Mouse (Mus musculus) limb, embryonic 14.5 days (tissue): Measurements from ENCODE around the gene A630076J17Rik. TPM values are rescaled to one million over a fixed set of nuclear protein-coding genes. Genes with fewer than 3 reads are reported as not detected.

Source experiments
- ATAC-seq: fragments of 200-750 bp; cut with Nextera tagmentation; 2 replicates; pipeline ENCODE4 v1.8.0; 2017; ENCODE audit warnings: low read depth, moderate number of reproducible peaks, moderate TSS enrichment; ENCODE audit not compliant: low FRiP score
- DNase-seq: peaks from one replicate; pipeline ENCODE4 v3.0.0-alpha.2; 2015; ENCODE audit warnings: low spot score
- H3K27ac ChIP-seq: fragments of 300-500 bp; sonication (generic); replicated peaks from 2 replicates; pipeline ENCODE4 v1.5.1; 2014; ENCODE audit warnings: low read depth, mild to moderate bottlenecking, low read length, moderate library complexity, mixed read lengths
- H3K27me3 ChIP-seq: fragments of 300-500 bp; sonication (generic); 2 replicates; pipeline ENCODE4 v1.6.1; 2014; ENCODE audit warnings: low read length, mixed read lengths; ENCODE audit not compliant: control insufficient read depth, insufficient read depth
- H3K36me3 ChIP-seq: fragments of 300-500 bp; sonication (generic); 2 replicates; pipeline ENCODE4 v1.6.1; 2014; ENCODE audit warnings: mild to moderate bottlenecking, low read length, moderate library complexity, mixed read lengths; ENCODE audit not compliant: control insufficient read depth, insufficient read depth
- H3K4me1 ChIP-seq: fragments of 300-500 bp; sonication (generic); 2 replicates; pipeline ENCODE4 v1.6.1; 2014; ENCODE audit warnings: antibody characterized with exemption, low read length, mixed read lengths; ENCODE audit not compliant: control insufficient read depth, insufficient read depth
- H3K4me2 ChIP-seq: fragments of 300-500 bp; sonication (generic); replicated peaks from 2 replicates; pipeline ENCODE4 v1.6.1; 2014; ENCODE audit warnings: low read depth, mild to moderate bottlenecking, low read length, moderate library complexity; ENCODE audit not compliant: severe bottlenecking
- H3K4me3 ChIP-seq: fragments of 300-500 bp; sonication (generic); replicated peaks from 2 replicates; pipeline ENCODE4 v1.5.1; 2014; ENCODE audit warnings: low read length
- H3K9ac ChIP-seq: fragments of 300-500 bp; sonication (generic); 2 replicates; pipeline ENCODE4 v1.6.1; 2014; ENCODE audit warnings: mild to moderate bottlenecking, low read depth, low read length, moderate library complexity; ENCODE audit not compliant: severe bottlenecking
- H3K9me3 ChIP-seq: fragments of 300-500 bp; sonication (generic); 2 replicates; pipeline ENCODE4 v1.6.1; 2016; ENCODE audit warnings: low read length; ENCODE audit not compliant: control insufficient read depth
- POLR2A ChIP-seq: fragments of 200-500 bp; IDR thresholded peaks from 2 replicates; pipeline ENCODE4 v1.8.0; 2012; ENCODE audit warnings: inconsistent platforms, mild to moderate bottlenecking, moderate library complexity, borderline replicate concordance; ENCODE audit not compliant: insufficient read depth, insufficient read length; ENCODE audit errors: extremely low read depth
- WGBS: fragments of 180-500 bp; shearing (Covaris S2); extraction: QIAGEN DNeasy Blood & Tissue Kit; methylation state at CpG from one replicate; pipeline ENCODE4 v1.1.7; 2014; 5-methylcytosine and 5-hydroxymethylcytosine counted together
- polyA plus RNA-seq, 2 experiments: library from polyadenylated mRNA; depleted of rRNA in 1 of 2; stranded (reverse) in 1 of 2; unstranded in 1 of 2; fragments of >200 nt; fragmentation: Nextera tagmentation in 1 of 2; extraction: Ambion mirVana in 1 of 2; gene quantifications; 2 replicates each; pipeline versions ENCODE4 v1.2.1 to v1.2.3; 2012 to 2014

A630076J17Rik gene
- polyA plus RNA-seq, 2 experiments, result not detected

GRCm38 (mm10) chr3:107231202-107231601, 788 bp downstream of the A630076J17Rik start:
- Histone ChIP-seq H3K27ac (no peak overlapping the region), H3K27me3 (no peaks in the 10 kb centered on the region), H3K4me2 (no peak overlapping the region), H3K9ac (no peak overlapping the region), H3K9me3 (no peaks in the 10 kb centered on the region), H3K4me3 (no peak overlapping the region), H3K36me3 (no peaks in the 10 kb centered on the region), H3K4me1 (no peaks in the 10 kb centered on the region)
- DNase-seq, result no peak
- WGBS, result 40% methylated on average over 4 of the region's 4 CpGs
- no peak for ATAC-seq
- no peak for TF ChIP-seq POLR2A

- ATAC-seq, result no peak
Observed at GRCm38 (mm10) chr3:107233351-107233813, 3.0 kb downstream of the A630076J17Rik start.

GRCm38 (mm10) chr3:107233945-107234344, 3.5 kb downstream of the A630076J17Rik start:
- 33% methylated on average over 2 of the region's 2 CpGs for WGBS
- no peak overlapping the region for H3K9ac ChIP-seq

More at GRCm38 (mm10) chr3:107233351-107233813, 3.0 kb downstream of the A630076J17Rik start:
- Histone ChIP-seq H3K4me1 (no peaks in the 10 kb centered on the region), H3K4me3 (no peak overlapping the region), H3K27ac (no peak overlapping the region), H3K36me3 (no peaks in the 10 kb centered on the region), H3K9ac (no peak overlapping the region), H3K4me2 (0 out of 2 replicates have a peak overlapping the region, but pooled peaks have one; percentile 13), H3K9me3 (no peaks in the 10 kb centered on the region), H3K27me3 (no peaks in the 10 kb centered on the region)
- 9% methylated on average over 11 of the region's 11 CpGs for WGBS
- TF ChIP-seq POLR2A, result no peak
- peak; percentile 76 for DNase-seq

GRCm38 (mm10) chr3:107238051-107238450, 7.6 kb downstream of the A630076J17Rik start:
- DNase-seq (no peak), ATAC-seq (no peak)
- WGBS, result 48% methylated on average over 2 of the region's 2 CpGs
- Histone ChIP-seq H3K4me3 (no peak overlapping the region), H3K9ac (no peak overlapping the region), H3K4me2 (no peak overlapping the region), H3K27ac (no peak overlapping the region), H3K36me3 (no peaks in the 10 kb centered on the region), H3K4me1 (no peaks in the 10 kb centered on the region), H3K9me3 (no peaks in the 10 kb centered on the region), H3K27me3 (no peaks in the 10 kb centered on the region)
- no peak for TF ChIP-seq POLR2A

More at GRCm38 (mm10) chr3:107233945-107234344, 3.5 kb downstream of the A630076J17Rik start:
- Histone ChIP-seq H3K27me3 (no peaks in the 10 kb centered on the region), H3K4me3 (no peak overlapping the region), H3K36me3 (no peaks in the 10 kb centered on the region), H3K4me2 (no peak overlapping the region), H3K9me3 (no peaks in the 10 kb centered on the region), H3K4me1 (no peaks in the 10 kb centered on the region), H3K27ac (no peak overlapping the region)
- ATAC-seq, result no peak
- TF ChIP-seq POLR2A, result no peak
- no peak for DNase-seq

GRCm38 (mm10) chr3:107238471-107238980, 8.1 kb downstream of the A630076J17Rik start:
- no peaks in the 10 kb centered on the region for H3K9me3 ChIP-seq
- TF ChIP-seq POLR2A, result no peak
- ATAC-seq (no peak), DNase-seq (no peak)
- no peak overlapping the region for H3K9ac ChIP-seq
- H3K4me2 ChIP-seq, result no peak overlapping the region
- H3K4me1 ChIP-seq, result no peaks in the 10 kb centered on the region
- 82% methylated on average over 8 of the region's 8 CpGs for WGBS
- no peak overlapping the region for H3K4me3 ChIP-seq
- no peaks in the 10 kb centered on the region for H3K36me3 ChIP-seq
- H3K27ac ChIP-seq, result no peak overlapping the region
- H3K27me3 ChIP-seq, result no peaks in the 10 kb centered on the region
